Mouse (Mus musculus): ENCODE measurements around the gene Ctrl.

The Ctrl gene

DNA sequence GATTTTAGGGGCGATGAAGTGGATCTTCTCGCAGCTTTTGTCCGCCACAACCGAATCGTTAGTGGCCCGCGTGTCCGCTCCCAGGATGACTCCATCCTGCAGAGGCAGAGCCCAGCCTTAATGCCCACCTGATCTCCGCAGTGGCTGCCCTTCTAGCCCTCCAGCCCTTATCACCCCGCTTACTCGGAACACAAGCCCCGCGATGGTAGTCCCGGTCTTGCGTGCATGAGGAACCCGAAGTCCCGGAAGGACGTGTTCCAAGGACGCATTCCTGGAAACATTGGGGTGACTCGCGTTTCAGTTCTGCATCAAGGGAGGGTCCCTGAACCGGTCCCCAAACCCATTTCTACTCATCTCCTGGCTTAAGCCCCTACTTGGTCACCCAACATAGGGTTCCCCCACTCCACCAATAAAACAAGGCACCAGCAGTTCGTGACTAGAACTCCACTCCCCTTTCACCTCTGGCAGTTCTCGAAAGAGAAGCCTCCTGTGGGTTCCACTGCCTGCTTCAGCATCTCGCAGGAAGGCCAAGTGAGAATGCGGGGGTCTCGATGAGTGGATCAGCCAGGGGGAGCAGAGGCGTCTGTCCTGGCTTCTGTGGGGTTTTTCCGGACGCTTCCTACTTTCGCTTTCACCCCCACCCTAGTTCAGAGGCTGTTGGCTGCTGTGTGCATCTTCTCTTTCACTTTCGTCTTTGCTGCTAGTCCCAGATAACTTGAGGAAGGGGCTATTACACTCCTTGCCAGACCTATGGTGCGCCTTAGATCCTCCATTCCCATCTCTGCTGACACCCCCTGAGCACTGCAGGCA is 4.0 kb upstream of the Ctrl start:
- DNase-seq (ENCODE audit: low read depth) = peak; percentile 44

DNA sequence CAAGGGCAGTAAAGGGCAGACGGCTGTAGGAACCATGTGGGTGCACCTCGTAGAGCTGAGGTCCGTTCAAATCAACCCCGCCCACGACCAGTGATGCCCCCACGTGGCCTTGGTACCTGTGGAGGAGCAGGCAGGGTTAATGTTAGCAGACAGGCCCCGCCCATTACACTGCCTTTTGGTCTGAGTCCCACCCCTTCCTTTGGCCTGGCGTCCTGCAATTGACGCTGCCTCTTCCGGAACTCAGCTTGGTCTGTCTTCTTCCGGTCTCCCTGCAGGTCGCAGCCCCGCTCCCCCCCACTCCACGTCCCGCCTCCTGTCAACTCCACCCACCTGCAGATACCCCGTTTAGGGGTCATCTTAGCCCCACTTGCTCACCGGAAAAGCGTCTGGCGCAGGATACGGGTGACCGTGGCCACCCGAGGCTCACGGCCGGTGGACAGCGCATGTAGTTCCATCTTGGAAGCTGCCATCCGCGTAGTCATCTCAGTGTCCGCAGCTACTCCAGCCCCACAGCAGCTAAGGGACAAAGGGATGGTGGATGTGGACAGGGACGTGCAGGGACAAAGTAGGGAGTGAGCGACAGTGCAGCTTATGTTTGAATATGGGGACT is 3.3 kb upstream of the Ctrl start:
- peak; percentile 75 for DNase-seq (ENCODE audit: low read depth)

DNA sequence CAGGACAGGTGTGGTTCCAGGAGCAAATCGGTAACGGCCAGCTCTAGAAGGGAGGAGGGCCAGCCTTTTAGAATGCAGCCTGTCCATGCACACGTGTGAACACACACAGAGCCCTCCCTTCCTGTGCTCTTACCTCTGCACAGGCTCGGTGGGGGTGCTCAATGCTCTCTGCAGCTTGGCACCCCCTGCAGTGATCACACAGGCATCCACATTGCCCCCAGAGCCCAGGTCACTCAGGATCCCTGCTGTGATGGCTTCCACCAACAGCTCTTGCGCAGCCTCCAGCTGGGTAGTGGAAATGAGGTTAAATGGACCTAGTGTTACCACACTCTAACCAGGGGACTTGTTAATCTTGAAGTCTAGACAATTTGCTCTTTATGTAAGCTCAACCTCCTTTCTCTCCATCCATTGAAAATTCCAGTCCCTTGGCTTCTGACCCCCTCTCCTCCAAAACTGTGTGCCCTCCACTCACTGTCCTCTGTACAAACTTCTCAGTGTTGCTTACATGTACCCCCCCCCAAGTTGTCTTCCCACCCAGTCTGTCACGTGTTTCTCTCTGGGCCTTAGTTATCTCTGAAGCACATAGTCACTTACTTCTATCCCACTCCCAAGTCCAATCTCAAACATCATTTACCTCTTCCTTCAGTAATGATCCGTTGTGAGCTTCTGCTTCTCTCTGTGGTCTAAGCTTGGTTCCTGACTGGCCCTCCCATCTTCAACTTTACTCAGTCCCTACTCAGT is 2.4 kb upstream of the Ctrl start:
- peak; percentile 15 for DNase-seq (ENCODE audit: low read depth)

DNA sequence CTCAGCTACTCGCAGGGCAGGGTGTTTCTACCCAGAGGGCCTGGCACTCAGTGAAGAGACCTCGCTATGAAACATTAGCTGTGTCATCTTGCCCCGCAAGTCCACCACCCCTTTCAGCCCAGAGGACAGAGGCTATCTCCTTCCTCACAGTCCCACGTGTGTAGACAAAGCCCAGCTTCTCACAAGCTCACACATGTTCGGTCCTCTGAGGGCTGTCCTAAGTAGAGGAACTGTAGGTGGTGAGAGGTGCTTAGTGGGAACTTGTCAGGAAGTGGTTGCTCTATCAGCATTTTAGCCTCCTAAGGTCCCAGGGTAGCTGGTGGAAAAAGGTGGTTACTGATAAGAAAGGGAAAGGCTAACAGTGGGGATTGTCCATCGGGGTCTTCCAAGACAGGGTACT is 1.4 kb upstream of the Ctrl start:
- DNase-seq (ENCODE audit: low read depth) = peak; percentile 20

DNA sequence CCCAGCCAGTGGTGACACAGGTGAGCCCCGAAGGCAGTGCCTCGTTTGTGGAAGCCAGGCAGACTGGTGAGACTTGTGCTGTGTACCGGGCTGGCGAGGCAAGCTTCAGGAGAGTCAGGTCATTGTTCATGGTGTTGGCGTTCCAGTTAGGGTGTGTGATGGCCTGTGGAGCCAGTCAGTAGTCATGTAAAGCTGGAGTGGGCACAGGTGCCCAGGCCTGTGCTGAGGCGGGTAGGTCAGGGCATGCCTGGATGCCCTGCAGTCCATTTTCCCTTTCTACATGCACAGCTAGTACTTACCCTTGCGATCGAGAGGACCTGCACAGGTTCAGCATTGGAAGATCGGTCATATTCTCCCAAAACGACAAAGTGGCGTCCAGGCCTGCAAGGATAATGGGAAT is 1.1 kb downstream of the Ctrl start:
- DNase-seq (ENCODE audit: low read depth) = no peak

DNA sequence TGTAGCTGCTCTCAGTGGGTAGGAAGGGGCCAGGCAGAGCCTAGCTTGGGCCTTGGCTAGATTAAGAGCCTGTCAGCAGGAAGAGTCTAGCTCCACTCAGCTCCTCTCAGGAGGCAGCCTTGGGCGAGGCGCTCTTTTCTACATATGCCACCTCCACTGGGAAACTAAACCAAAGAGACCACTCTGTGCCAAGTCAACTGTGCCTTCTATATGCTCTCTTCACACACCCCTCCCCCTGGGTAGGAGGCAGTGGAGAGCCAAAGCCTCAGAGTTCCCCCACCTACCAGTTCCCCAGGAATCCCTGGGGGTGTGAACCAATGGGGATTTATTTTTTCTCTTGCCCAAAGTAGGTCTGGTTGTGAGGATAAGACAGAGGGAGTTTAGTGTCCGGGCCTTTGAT is 2.4 kb downstream of the Ctrl start:
- DNase-seq (ENCODE audit: low read depth) = no peak

DNA sequence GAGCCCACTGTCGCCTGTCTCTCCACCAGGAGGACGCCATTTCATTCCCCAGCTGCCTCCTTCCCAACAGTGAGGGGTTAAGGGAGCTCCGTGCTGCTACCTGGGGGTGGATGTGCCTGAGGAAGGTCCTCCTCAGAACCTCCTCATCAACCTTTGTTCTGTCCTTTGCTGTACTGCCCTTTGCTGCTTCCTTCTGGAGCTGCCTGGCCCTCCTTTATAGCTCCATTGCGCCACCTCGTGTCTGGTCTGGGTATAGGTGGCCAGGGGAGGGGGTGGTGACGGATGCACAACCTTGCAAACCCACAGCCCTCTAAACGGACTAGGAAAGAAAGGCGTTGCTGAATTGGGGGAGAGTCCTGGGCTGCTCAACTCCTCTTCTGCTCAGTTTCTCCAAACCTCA is 3.1 kb downstream of the Ctrl start:
- peak; percentile 67 for DNase-seq (ENCODE audit: low read depth)

DNA sequence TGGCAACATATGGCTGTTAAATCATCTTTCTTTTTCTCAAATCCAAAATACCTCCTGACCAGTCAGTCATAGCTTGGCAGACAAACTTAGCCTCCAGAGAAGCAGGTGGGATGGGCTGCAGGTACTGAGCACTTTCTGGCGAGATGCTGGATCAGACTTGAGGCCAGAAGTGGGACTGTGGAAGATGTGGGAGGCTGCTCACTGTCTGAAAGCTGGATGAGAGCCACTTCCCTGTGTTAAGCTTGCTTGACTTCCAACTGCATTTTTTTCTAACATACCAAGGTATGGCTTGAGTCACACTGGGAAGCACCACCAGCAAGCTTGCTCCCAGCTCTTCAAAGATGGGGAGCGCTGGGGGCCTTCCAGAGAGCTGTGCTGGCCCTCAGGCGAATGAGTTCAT is 8.5 kb downstream of the Ctrl start:
- DNase-seq (ENCODE audit: low read depth) = no peak

DNA sequence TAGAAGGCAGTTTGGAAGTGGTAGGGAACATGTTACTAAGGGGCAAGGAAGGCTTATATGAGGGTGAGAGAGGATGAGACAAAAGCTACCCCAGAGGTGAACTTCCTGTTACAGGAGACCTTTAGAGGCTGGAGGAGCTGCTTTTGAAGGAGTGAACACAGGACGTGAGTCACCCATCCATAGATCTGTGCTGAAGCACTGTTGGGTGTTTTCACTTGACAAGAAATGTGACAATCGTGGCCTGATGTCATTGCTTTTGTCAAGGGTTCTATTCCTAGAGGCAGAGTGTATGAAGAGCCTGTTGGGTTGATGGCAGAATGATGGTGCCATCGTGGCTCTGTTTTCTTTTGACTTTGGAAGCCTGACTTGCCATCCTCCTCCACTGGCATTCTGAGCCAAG is 14.3 kb downstream of the Ctrl start:
- no peak for DNase-seq (ENCODE audit: low read depth)

DNA sequence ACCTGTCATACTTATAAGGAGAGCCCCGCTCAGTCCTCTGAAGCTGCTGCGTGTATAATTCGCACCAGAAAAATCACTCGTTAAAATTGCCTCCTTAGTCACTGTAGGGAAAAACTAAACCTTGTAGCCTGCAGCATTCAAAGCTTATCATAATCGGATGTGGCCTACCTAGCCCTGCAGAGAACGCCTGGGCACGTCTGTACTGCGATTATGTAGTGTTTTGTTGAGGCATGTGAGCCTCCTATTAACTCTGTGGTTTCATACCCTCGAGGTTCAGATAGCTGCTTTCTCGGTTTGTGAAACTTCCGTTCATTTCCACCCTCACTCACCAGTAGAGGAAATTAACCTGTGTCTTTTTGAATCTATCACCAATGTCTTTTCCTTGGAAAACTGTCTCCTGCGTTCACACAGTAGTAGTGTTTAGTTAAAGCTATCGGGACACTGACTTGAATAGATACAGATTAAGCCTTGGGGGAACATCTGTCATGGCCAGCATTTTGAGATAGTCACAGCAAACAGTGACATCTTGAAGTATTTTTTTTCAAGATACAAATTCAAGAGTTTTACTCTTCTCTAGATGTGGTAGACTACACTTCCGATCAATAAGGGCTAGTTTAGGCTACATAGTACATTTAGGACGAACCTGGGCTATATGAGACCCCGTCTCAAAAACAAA is 32.6 kb downstream of the Ctrl start:
- DNase-seq (ENCODE audit: low read depth) = peak; percentile 54

DNA sequence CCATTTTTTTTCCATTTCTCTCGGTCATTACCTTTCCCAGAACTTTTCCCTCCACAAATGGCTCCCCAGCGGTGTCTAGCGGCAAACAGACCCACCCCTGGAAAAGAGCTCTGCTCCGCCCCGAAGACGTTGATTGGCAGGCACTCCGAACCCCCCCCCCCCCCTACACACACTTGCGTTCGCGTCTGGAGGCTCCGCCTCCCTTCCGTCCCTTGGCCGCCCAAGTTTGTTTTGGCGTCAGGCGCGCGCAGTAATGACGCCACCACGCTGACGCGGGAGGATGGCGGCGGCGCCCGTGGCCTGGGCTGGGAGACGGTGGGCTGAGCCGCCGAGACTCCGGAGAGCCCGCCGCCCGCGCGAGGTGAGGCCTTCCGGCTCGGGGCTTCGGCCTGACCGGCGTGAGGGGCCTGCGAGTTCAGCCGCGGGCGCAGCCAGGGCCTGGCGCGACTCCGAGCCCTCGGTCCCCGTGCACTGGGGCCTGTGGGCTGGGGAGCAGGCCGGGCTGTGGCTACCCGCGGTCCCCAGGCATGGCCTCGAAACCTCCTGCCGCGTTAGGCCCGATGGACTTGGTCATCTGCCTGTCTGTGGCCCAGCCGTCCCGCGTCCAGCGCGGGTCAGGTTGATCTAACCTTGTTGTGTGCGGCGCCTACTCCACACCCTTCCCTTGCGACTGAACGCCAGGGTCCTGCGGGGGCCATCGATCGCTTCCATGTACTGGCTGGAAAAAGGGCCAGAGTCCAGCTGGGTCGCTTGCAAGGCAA is 33.3 kb downstream of the Ctrl start, which contains the start of gene Pskh1:
Gene Pskh1 (plus strand): TSS at position 262 of the 761 bp plus-strand sequence.
- DNase-seq (ENCODE audit: low read depth) = peak; percentile 90

DNA sequence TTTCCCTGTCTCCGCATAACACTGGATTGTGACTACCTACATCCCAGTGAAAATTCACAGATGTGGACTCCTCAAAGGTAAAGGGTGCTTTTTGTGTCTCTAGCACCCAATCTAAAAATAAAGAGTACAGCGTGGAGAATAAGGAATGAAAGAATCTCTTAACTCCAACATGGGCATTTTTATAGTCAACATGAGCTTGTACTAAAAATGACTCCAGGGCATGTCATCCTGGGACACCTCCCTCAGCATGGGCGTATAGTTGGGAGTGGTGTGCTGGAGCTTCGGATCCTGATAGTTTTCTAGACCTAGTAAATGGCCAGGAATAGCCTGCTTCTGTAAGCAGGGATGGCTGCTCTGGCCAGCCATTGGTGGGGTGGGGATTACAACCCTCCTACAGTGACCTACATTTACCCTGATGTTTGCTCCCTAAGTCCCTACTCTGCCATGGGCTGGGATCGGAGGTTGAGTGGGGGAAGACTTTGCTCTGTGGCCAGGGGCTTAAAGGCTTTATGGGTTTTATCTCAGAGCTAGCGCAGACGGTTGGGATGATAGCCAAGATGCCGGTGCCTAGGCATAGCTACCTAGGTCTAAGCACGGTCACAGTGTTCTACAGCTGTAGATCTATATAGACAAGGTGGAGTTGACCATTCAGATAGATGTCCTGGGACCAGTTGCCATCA is 35.7 kb downstream of the Ctrl start:
- DNase-seq (ENCODE audit: low read depth) = no peak

DNA sequence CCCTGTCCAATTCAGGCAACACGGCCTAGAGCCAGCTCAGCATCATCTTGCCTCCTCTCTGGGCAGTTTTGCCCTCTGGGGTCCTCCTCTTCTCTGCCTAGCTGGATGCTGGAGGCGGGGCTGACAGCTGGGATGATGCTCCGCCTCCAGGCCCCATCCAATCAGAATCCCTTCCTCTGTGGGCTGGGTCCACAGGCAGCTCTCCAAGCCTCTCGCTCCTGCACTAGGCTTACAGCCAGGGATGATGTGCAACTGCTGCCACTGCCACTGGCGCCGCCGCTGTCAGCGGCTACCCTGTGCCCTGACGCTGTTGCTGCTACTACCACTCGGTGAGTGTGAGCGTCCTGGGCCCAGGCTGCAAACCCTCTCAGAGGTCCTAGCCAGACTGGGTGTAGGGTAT is 40.3 kb downstream of the Ctrl start, which contains the start of gene Nrn1l:
Gene Nrn1l (plus strand): TSS at position 229 of the 400 bp plus-strand sequence.
- no peak for DNase-seq (ENCODE audit: low read depth)

DNA sequence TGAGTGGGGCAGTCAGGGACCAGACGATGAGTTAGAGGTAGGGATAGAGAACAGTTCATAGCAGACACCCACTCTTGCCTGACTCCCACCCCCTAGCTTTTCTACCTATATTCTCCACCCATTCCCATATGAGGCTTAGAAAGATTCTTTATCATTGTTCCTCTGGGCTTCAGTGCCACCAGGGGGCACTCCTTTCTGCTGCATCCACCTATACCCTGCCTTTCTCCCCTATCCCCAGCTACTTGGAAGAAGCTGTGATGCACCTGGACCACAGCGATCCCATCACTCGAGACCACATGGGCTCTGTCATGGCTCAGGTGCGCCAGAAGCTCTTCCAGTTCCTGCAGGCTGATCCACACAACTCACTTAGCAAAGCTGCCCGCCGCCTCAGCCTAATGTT is 41.2 kb downstream of the Ctrl start:
- no peak for DNase-seq (ENCODE audit: low read depth)

DNA sequence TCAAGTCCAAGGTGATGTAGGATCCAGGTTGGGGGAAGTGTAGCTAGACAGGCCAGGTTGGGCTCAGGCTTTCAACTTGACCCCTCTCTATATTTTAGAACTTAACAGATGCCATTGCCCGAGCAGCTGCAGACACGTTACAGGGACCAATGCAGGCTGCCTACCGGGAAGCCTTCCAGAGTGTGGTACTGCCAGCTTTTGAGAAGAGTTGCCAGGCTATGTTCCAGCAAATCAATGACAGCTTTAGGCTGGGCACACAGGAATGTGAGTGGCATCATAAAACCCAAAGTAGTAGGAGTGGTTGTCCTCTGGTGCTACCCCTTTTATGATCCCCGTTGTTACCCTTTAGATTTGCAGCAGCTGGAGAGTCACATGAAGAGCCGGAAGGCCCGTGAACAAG is 42.8 kb downstream of the Ctrl start:
- no peak for DNase-seq (ENCODE audit: low read depth)

DNA sequence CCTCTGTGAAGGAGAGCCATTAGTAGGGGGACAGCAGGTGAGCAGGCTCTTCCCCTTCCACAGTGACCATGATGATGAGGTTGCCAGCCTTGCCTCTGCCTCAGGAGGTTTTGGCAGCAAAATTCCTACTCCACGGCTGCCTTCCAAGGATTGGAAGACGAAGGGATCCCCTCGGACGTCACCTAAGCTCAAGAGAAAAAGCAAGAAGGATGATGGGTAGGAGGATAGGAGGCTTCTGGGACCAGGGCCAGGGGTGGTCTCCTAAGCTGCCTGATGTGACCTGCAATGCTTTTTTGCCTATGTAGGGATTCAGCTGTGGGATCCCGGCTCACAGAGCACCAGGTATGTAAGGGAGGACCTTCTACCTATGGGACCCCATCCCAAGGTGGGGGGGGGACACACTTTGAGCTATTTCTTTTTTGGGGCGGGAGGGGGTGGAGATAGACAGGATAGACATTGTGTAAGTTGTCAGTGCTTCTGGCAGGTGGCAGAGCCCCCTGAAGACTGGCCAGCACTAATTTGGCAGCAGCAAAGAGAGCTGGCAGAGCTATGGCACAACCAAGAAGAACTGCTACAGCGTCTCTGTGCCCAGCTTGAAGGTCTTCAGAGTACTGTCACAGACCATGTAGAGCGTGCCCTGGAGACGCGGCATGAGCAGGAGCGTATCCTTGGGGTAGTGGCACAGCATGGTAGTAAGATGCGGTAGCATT is 43.8 kb downstream of the Ctrl start:
- DNase-seq (ENCODE audit: low read depth) = no peak
